Mouse (Mus musculus) liver, embryonic 11.5 days (tissue): Measurements from ENCODE around the gene Zfp445. TPM values are rescaled to one million over a fixed set of nuclear protein-coding genes. Genes with fewer than 3 reads are reported as not detected.

ENCODE experiments used
- polyA plus RNA-seq: library from polyadenylated mRNA; unstranded; fragments of >200 nt; fragmentation: Nextera tagmentation; extraction: Ambion mirVana; gene quantifications from 2 replicates; pipeline ENCODE4 v1.2.1, GENCODE M21; 2014

The Zfp445 gene
- polyA plus RNA-seq, 1 experiment from 2014 or later, result 43.5 TPM

Other genes starting within 250 kb of the Zfp445 start
- gene Topaz1, start 118.7 kb downstream of the Zfp445 start, polyA plus RNA-seq, result 0.12 TPM in 1 of 2 replicates, not detected in the other
- gene Tcaim, start 60.5 kb downstream of the Zfp445 start, polyA plus RNA-seq, result 2.8 and 4.8 TPM in 2 replicates
- not detected in 2 replicates for gene Gm35549, start 22.0 kb downstream of the Zfp445 start, polyA plus RNA-seq
- gene Zkscan7, start 19.7 kb upstream of the Zfp445 start, polyA plus RNA-seq, result 1.1 and 2.0 TPM in 2 replicates
- 11.1 and 11.6 TPM in 2 replicates for gene Zfp105, start 57.1 kb upstream of the Zfp445 start, polyA plus RNA-seq
- gene 1110059G10Rik, start 85.0 kb upstream of the Zfp445 start, polyA plus RNA-seq, result 31.9 and 32.5 TPM in 2 replicates
- 63.2 and 67.3 TPM in 2 replicates for gene Kif15, start 85.0 kb upstream of the Zfp445 start, polyA plus RNA-seq
- gene Tmem42, start 155.3 kb upstream of the Zfp445 start, polyA plus RNA-seq, result 8.8 and 11.6 TPM in 2 replicates
- 0.23 and 0.35 TPM in 2 replicates for gene Tgm4, start 168.7 kb upstream of the Zfp445 start, polyA plus RNA-seq
- 54.8 and 57.0 TPM in 2 replicates for gene Zdhhc3, start 247.2 kb upstream of the Zfp445 start, polyA plus RNA-seq
- gene Exosc7, start 247.2 kb upstream of the Zfp445 start, polyA plus RNA-seq, result 191 and 193 TPM in 2 replicates